Mouse (Mus musculus) heart, embryonic 14.5 days (tissue): ENCODE results near the gene Mt2. TPM values are rescaled to one million over a fixed set of nuclear protein-coding genes. Genes with fewer than 3 reads are reported as not detected.

Source experiments
- ATAC-seq: fragments of 200-750 bp; cut with Nextera tagmentation; 2 replicates; pipeline ENCODE4 v1.8.0; 2017; ENCODE audit warnings: low read depth, moderate TSS enrichment; ENCODE audit not compliant: insufficient number of reproducible peaks, insufficient read depth, low FRiP score
- H3K27ac ChIP-seq, 2 experiments: fragments of 200-500 bp in 1 of 2; fragments of 300-500 bp in 1 of 2; sonication (generic) in 1 of 2; replicated peaks in 1 of 2; 2 replicates each; pipeline ENCODE4 v1.5.1; 2012 to 2014; ENCODE audit warnings: low read depth in 2 of 2, low read length in 2 of 2, control low read depth in 1 of 2, mild to moderate bottlenecking in 1 of 2, mixed read lengths in 1 of 2; ENCODE audit not compliant: control insufficient read depth in 1 of 2, insufficient read depth in 1 of 2
- H3K27me3 ChIP-seq: fragments of 300-500 bp; sonication (generic); 2 replicates; pipeline ENCODE4 v1.6.1; 2014; ENCODE audit warnings: mild to moderate bottlenecking, low read length, control low read depth; ENCODE audit not compliant: control insufficient read depth, insufficient read depth
- H3K36me3 ChIP-seq: fragments of 300-500 bp; sonication (generic); 2 replicates; pipeline ENCODE4 v1.6.1; 2014; ENCODE audit warnings: mild to moderate bottlenecking, control low read depth, low read length, mixed read lengths; ENCODE audit not compliant: control insufficient read depth, insufficient read depth
- H3K4me1 ChIP-seq, 2 experiments: fragments of 200-500 bp in 1 of 2; fragments of 300-500 bp in 1 of 2; sonication (generic) in 1 of 2; 2 replicates each; pipeline ENCODE4 v1.6.1; 2012 to 2014; ENCODE audit warnings: low read length in 2 of 2, control low read depth in 1 of 2, mixed read lengths in 1 of 2; ENCODE audit not compliant: control insufficient read depth in 2 of 2, insufficient read depth in 2 of 2
- H3K4me2 ChIP-seq: fragments of 300-500 bp; sonication (generic); 2 replicates; pipeline ENCODE4 v1.6.1; 2014; ENCODE audit warnings: mild to moderate bottlenecking, low read length
- H3K4me3 ChIP-seq, 2 experiments: fragments of 200-500 bp in 1 of 2; fragments of 300-500 bp in 1 of 2; sonication (generic) in 1 of 2; 2 replicates each; pipeline ENCODE4 v1.5.1; 2012 to 2014; ENCODE audit warnings: low read length in 2 of 2, mild to moderate bottlenecking in 2 of 2, control low read depth in 1 of 2, low read depth in 1 of 2, moderate library complexity in 1 of 2; ENCODE audit not compliant: control insufficient read depth in 1 of 2, insufficient read depth in 1 of 2
- H3K9ac ChIP-seq: fragments of 300-500 bp; sonication (generic); 2 replicates; pipeline ENCODE4 v1.6.1; 2014; ENCODE audit warnings: mild to moderate bottlenecking, low read length
- H3K9me3 ChIP-seq: fragments of 300-500 bp; sonication (generic); 2 replicates; pipeline ENCODE4 v1.6.1; 2016; ENCODE audit warnings: low read length, control low read depth; ENCODE audit not compliant: control insufficient read depth
- WGBS: fragments of 180-500 bp; shearing (Covaris S2); extraction: QIAGEN DNeasy Blood & Tissue Kit; methylation state at CpG from one replicate; pipeline ENCODE4 v1.1.7; 2014; 5-methylcytosine and 5-hydroxymethylcytosine counted together
- polyA plus RNA-seq: library from polyadenylated mRNA; unstranded; fragments of >200 nt; fragmentation: Nextera tagmentation; extraction: Ambion mirVana; gene quantifications from 2 replicates; pipeline ENCODE4 v1.2.1, GENCODE M21; 2014

Gene Mt2
- polyA plus RNA-seq, 1 experiment from 2014 or later: 37.5 TPM

GRCm38 (mm10) chr8:94180561-94180908, 8.1 kb downstream of the Mt2 start:
- Histone ChIP-seq H3K36me3 (no peaks in the 10 kb centered on the region), H3K4me1 (peaks cover 10 to 18% of the 10 kb centered on the region in 2 experiments), H3K9ac (no peak overlapping the region; the same call in 1 of the 2 replicates), H3K9me3 (no peaks in the 10 kb centered on the region), H3K4me2 (peak overlapping the region; percentile 84), H3K4me3 (peak overlapping the region in 1 of 2 experiments; percentile 59; a peak in 2 of 4 replicates), H3K27ac (no peak overlapping the region), H3K27me3 (peaks cover 53% of the 10 kb centered on the region)
- ATAC-seq: no peak
- WGBS: 91% methylated on average over 1 of the region's 1 CpGs

- H3K27me3 ChIP-seq: peaks cover 46% of the 10 kb centered on the region
- H3K27ac ChIP-seq: no peak overlapping the region
- 73% methylated on average over 13 of the region's 13 CpGs for WGBS
These were observed 9.8 kb downstream of the Mt2 start for GRCm38 (mm10) chr8:94182055-94182929.

GRCm38 (mm10) chr8:94183117-94183516, 10.7 kb downstream of the Mt2 start:
- Histone ChIP-seq H3K4me1 (peaks cover 17 to 26% of the 10 kb centered on the region in 2 experiments), H3K27me3 (peaks cover 50% of the 10 kb centered on the region), H3K27ac (no peak overlapping the region), H3K9me3 (no peaks in the 10 kb centered on the region), H3K36me3 (no peaks in the 10 kb centered on the region), H3K4me2 (peak overlapping the region; percentile 59), H3K9ac (peak overlapping the region; percentile 44), H3K4me3 (peak overlapping the region; percentile 18 to 19)
- peak; percentile 44 for ATAC-seq
- under 1% methylated on average over 16 of the region's 16 CpGs for WGBS

More at GRCm38 (mm10) chr8:94182055-94182929, 9.8 kb downstream of the Mt2 start:
- peak overlapping the region; percentile 44 for H3K9ac ChIP-seq
- ATAC-seq: no peak
- H3K4me3 ChIP-seq: peak overlapping the region in 1 of 2 experiments; percentile 18; a peak in 2 of 4 replicates
- no peaks in the 10 kb centered on the region for H3K9me3 ChIP-seq
- peak overlapping the region; percentile 59 for H3K4me2 ChIP-seq
- H3K4me1 ChIP-seq: peaks cover 17 to 26% of the 10 kb centered on the region in 2 experiments
- no peaks in the 10 kb centered on the region for H3K36me3 ChIP-seq

GRCm38 (mm10) chr8:94184357-94184843, 11.9 kb downstream of the Mt2 start:
- no peak for ATAC-seq
- H3K4me3 ChIP-seq: no peak overlapping the region

DNA sequence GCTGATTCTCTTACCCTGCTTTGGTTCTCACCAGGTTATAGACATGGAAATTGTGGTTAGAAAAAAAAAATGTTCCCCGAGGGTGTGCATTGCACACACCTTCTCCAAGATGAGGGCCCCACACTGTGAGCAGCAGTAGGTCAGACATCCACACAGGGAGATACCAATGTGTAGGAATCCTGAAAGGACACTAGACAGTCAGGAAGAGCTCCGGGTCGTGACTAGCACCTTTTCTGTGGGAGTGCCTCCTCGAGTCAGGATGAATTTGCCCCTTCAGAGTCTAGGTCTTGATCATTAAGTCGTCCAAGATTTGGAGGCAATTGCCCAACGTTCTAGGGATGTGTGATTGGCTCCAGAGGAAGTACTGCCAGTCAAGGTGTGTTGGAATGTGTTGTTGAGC, 13.3 kb downstream of the Mt2 start:
- ATAC-seq: no peak
- no peak overlapping the region for H3K4me2 ChIP-seq
- no peaks in the 10 kb centered on the region for H3K36me3 ChIP-seq
- H3K4me1 ChIP-seq: peaks cover 18 to 25% of the 10 kb centered on the region in 2 experiments
- H3K4me3 ChIP-seq: no peak overlapping the region
- WGBS: 66% methylated on average over 6 of the region's 6 CpGs
- H3K27me3 ChIP-seq: peaks cover 39% of the 10 kb centered on the region
- no peak overlapping the region for H3K9ac ChIP-seq
- no peak overlapping the region for H3K27ac ChIP-seq
- no peaks in the 10 kb centered on the region for H3K9me3 ChIP-seq

More at GRCm38 (mm10) chr8:94184357-94184843, 11.9 kb downstream of the Mt2 start:
- no peak overlapping the region for H3K27ac ChIP-seq
- WGBS: 38% methylated on average over 12 of the region's 12 CpGs
- no peaks in the 10 kb centered on the region for H3K9me3 ChIP-seq
- no peak overlapping the region for H3K4me2 ChIP-seq
- no peak overlapping the region for H3K9ac ChIP-seq
- peaks cover 50% of the 10 kb centered on the region for H3K27me3 ChIP-seq
- H3K4me1 ChIP-seq: peaks cover 20 to 26% of the 10 kb centered on the region in 2 experiments
- no peaks in the 10 kb centered on the region for H3K36me3 ChIP-seq

GRCm38 (mm10) chr8:94186542-94186941, 14.1 kb downstream of the Mt2 start:
- Histone ChIP-seq H3K4me3 (peak overlapping the region; percentile 12 to 14; a peak in 3 of 4 replicates), H3K4me1 (peaks cover 20 to 30% of the 10 kb centered on the region in 2 experiments), H3K9me3 (no peaks in the 10 kb centered on the region), H3K36me3 (no peaks in the 10 kb centered on the region), H3K27ac (no peak overlapping the region), H3K27me3 (peaks cover 39% of the 10 kb centered on the region), H3K4me2 (peak overlapping the region; percentile 56), H3K9ac (peak overlapping the region; percentile 30; the same call in 1 of the 2 replicates)
- ATAC-seq: peak; percentile 12; the same call in 1 of the 2 replicates
- 4% methylated on average over 17 of the region's 17 CpGs for WGBS

DNA sequence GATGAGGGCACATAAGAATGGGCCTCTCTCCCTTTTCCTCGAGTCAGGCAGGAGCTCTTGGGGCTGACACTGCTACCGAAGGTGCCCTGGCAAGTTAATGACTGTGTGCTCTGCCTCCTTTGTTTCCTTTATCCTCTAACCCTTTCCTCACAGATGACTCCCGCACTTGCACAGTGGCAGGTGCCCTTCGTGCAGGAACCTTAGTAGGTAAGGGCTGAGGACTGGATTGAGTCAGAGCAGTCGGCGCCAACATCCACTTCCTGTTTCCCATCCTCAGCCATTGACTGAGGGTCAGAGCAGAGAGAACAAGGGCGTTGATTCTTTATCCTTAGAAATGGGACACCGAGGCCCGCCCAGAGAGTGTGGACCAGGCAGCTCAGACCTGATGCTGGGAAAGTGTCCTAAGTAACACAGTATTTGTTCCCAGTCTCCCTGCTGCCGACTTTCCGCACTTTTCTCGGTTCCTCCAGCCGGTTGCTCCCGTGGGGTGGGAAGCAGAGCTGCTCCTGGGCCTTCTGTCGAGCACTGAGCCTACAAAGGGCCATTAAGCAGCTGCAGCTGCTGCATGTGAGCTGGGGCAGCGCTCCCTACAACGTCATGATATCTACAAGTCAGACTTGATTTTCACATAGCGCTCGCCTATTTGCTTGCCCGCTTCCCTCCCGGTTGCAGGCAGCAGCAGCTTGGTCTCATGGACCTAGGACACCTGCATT, 15.0 kb downstream of the Mt2 start:
- Histone ChIP-seq H3K36me3 (no peaks in the 10 kb centered on the region), H3K4me2 (no peak overlapping the region), H3K27me3 (peaks cover 35% of the 10 kb centered on the region), H3K4me1 (peaks cover 20 to 30% of the 10 kb centered on the region in 2 experiments), H3K4me3 (no peak overlapping the region), H3K9me3 (no peaks in the 10 kb centered on the region), H3K9ac (no peak overlapping the region), H3K27ac (no peak overlapping the region)
- ATAC-seq: no peak
- 52% methylated on average over 21 of the region's 21 CpGs for WGBS
